Mouse (Mus musculus) CH12.LX (cell line): ENCODE data around the gene Gm20388.

Source experiments
- BHLHE40 ChIP-seq: IDR thresholded peaks from 2 replicates; pipeline ENCODE4 v1.6.1; 2011; ENCODE audit warnings: mild to moderate bottlenecking, low read depth, low read length, improper control_type of control experiment
- CHD2 ChIP-seq: IDR thresholded peaks from 2 replicates; pipeline ENCODE4 v1.6.1; 2011; ENCODE audit warnings: low read length, improper control_type of control experiment
- CTCF ChIP-seq, 2 experiments: IDR thresholded peaks in 1 of 2; conservative IDR thresholded peaks in 1 of 2; 2 replicates each; pipeline ENCODE4 v1.5.1; 2011 to 2012; ENCODE audit warnings: low read depth in 2 of 2, low read length in 2 of 2, improper control_type of control experiment in 1 of 2, inconsistent platforms in 1 of 2, mild to moderate bottlenecking in 1 of 2, moderate library complexity in 1 of 2
- EP300 ChIP-seq: IDR thresholded peaks from 2 replicates; pipeline ENCODE4 v1.6.1; 2011; ENCODE audit warnings: low read length, improper control_type of control experiment
- MAFK ChIP-seq: IDR thresholded peaks from 2 replicates; pipeline ENCODE4 v1.6.1; 2011; ENCODE audit warnings: low read length, improper control_type of control experiment; ENCODE audit not compliant: insufficient replicate concordance
- MAX ChIP-seq: IDR thresholded peaks from 2 replicates; pipeline ENCODE4 v1.6.1; 2011; ENCODE audit warnings: low read length, improper control_type of control experiment
- MXI1 ChIP-seq: IDR thresholded peaks from 2 replicates; pipeline ENCODE4 v1.6.1; 2011; ENCODE audit warnings: mild to moderate bottlenecking, low read depth, low read length, improper control_type of control experiment
- MYC ChIP-seq: IDR thresholded peaks from 2 replicates; pipeline ENCODE4 v1.6.1; 2011; ENCODE audit warnings: low read depth, mild to moderate bottlenecking, improper control_type of control experiment, low read length
- NELFE ChIP-seq: IDR thresholded peaks from 2 replicates; pipeline ENCODE4 v1.6.1; 2011; ENCODE audit warnings: low read depth, low read length, improper control_type of control experiment
- PAX5 ChIP-seq: IDR thresholded peaks from 2 replicates; pipeline ENCODE4 v1.6.1; 2012; ENCODE audit warnings: low read length, inconsistent platforms, mixed read lengths
- POLR2A ChIP-seq: IDR thresholded peaks from 2 replicates; pipeline ENCODE4 v1.6.1; 2011; ENCODE audit warnings: low read depth, mild to moderate bottlenecking, improper control_type of control experiment, low read length
- SMC3 ChIP-seq: IDR thresholded peaks from 2 replicates; pipeline ENCODE4 v1.6.1; 2011; ENCODE audit warnings: low read depth, low read length, improper control_type of control experiment

- no peak for TF ChIP-seq PAX5
- no peak for TF ChIP-seq CTCF (conservative IDR thresholded peaks at IDR 0.05 in 1 of 2, IDR thresholded peaks at IDR 0.05 in 1 of 2; ENCODE audit: low read depth in 2 of 2, low read length in 2 of 2)
- no peak for TF ChIP-seq POLR2A
- no peak for TF ChIP-seq EP300
- no peak for TF ChIP-seq SMC3
- no peak for TF ChIP-seq MXI1
- TF ChIP-seq MYC: no peak
- no peak for TF ChIP-seq BHLHE40
- no peak for TF ChIP-seq MAX
- TF ChIP-seq CHD2: no peak
- no peak for TF ChIP-seq NELFE
- TF ChIP-seq MAFK: no peak
Measured at GRCm38 (mm10) chr8:121043719-121044440, 1133.2 kb downstream of the Gm20388 start.
